Mouse (Mus musculus) heart, embryonic 12.5 days (tissue): ENCODE measurements at regions not wholly inside any gene's neighbourhood (a gene's known extent, or its start where the extent isn't known, plus 50 kb on each side); places are given as distances from the start of the nearest gene placed in this dataset.

ENCODE experiments used
- ATAC-seq: fragments of 200-750 bp; cut with Nextera tagmentation; 2 replicates; pipeline ENCODE4 v1.8.0; 2017; ENCODE audit warnings: moderate TSS enrichment, moderate library complexity; ENCODE audit not compliant: insufficient number of reproducible peaks, low FRiP score
- H3K27ac ChIP-seq: fragments of 300-500 bp; sonication (generic); 2 replicates; pipeline ENCODE4 v1.5.1; 2016; ENCODE audit warnings: mild to moderate bottlenecking, moderate library complexity; ENCODE audit not compliant: poor library complexity, severe bottlenecking
- H3K27me3 ChIP-seq: fragments of 300-500 bp; sonication (generic); replicated peaks from 2 replicates; pipeline ENCODE4 v1.6.1; 2016; ENCODE audit warnings: mild to moderate bottlenecking, moderate library complexity
- H3K36me3 ChIP-seq: fragments of 300-500 bp; sonication (generic); 2 replicates; pipeline ENCODE4 v1.6.1; 2016; ENCODE audit warnings: mild to moderate bottlenecking, moderate library complexity
- H3K4me1 ChIP-seq: fragments of 300-500 bp; sonication (generic); replicated peaks from 2 replicates; pipeline ENCODE4 v1.6.1; 2016; ENCODE audit warnings: mild to moderate bottlenecking
- H3K4me2 ChIP-seq: fragments of 300-500 bp; sonication (generic); 2 replicates; pipeline ENCODE4 v1.6.1; 2016; ENCODE audit warnings: mild to moderate bottlenecking, moderate library complexity
- H3K4me3 ChIP-seq: fragments of 300-500 bp; sonication (generic); 2 replicates; pipeline ENCODE4 v1.5.1; 2016; ENCODE audit warnings: mild to moderate bottlenecking
- H3K9ac ChIP-seq: fragments of 300-500 bp; sonication (generic); 2 replicates; pipeline ENCODE4 v1.6.1; 2016; ENCODE audit warnings: mild to moderate bottlenecking, moderate library complexity
- H3K9me3 ChIP-seq: fragments of 300-500 bp; sonication (generic); replicated peaks from 2 replicates; pipeline ENCODE4 v1.6.1; 2016; ENCODE audit warnings: mild to moderate bottlenecking, moderate library complexity
- WGBS: fragments of 180-500 bp; shearing (Covaris S2); methylation state at CpG from one replicate; pipeline ENCODE4 v1.1.7; 2016; 5-methylcytosine and 5-hydroxymethylcytosine counted together

DNA sequence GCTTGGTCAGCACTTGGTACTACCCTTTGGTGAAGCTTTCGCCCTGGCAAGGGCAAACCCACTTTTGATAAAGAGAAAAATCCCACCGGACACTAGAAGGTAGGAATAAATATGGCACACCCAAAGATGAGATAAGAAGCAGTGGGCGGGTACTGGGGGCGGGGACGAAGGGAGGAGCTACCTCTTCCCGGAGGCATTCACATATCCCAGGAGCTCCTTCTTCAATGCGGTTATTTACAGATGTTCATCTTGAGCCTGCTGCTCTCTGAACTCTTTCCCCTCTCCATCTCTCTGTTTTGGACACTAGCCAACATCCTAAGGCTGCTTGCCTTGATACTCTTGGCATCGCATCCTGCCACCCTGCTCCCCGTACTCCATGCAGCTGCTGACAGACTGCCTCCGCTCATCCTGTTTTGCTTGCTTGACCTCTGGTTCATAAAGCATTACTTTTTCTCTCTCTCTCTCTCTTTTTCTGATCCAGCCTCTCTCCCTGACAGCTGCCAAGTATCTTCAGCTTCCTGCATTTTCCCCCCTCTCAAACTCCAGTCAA is 104.2 kb upstream of the Mon1b start:
- 0 out of 2 replicates have a peak overlapping the region, but pooled peaks have one; percentile 1 for H3K4me2 ChIP-seq
- peaks cover 4% of the 10 kb centered on the region; the same call in 1 of the 2 replicates for H3K9me3 ChIP-seq
- peak; percentile 68 for ATAC-seq
- H3K9ac ChIP-seq, result no peak overlapping the region
- 53% methylated on average over 10 of the region's 10 CpGs for WGBS
- H3K4me3 ChIP-seq, result no peak overlapping the region
- no peaks in the 10 kb centered on the region for H3K36me3 ChIP-seq
- H3K27me3 ChIP-seq, result no peaks in the 10 kb centered on the region
- H3K27ac ChIP-seq, result no peak overlapping the region
- H3K4me1 ChIP-seq, result 0 out of 2 replicates have a peak, but pooled peaks cover 4% of the 10 kb centered on the region

DNA sequence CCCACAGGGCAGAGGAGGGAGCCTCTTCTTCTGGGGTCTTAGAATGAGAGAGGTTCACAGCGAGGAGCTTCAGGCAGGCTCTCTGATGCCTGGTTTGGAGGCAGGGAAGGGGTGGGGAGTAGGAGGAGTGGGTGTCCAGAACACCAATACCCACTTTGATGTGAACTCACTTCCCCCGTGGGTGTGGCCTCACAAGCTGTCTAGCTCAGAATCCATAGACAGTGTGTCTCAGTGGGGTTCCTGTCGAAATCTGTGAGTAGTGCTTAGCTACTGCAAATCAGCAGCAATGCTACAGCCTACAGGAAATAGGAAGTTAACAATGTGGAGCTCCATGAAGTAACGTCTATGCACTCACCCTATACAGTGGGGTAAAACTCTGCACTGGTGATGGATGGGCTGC is 102.5 kb upstream of the Mon1b start:
- 0 out of 2 replicates have a peak, but pooled peaks cover 4% of the 10 kb centered on the region for H3K4me1 ChIP-seq
- peaks cover 4% of the 10 kb centered on the region; the same call in 1 of the 2 replicates for H3K9me3 ChIP-seq
- 35% methylated on average over 4 of the region's 4 CpGs for WGBS
- no peak overlapping the region for H3K27ac ChIP-seq
- H3K27me3 ChIP-seq, result no peaks in the 10 kb centered on the region
- no peak for ATAC-seq
- H3K4me2 ChIP-seq, result no peak overlapping the region
- H3K9ac ChIP-seq, result no peak overlapping the region
- H3K36me3 ChIP-seq, result no peaks in the 10 kb centered on the region
- H3K4me3 ChIP-seq, result no peak overlapping the region

DNA sequence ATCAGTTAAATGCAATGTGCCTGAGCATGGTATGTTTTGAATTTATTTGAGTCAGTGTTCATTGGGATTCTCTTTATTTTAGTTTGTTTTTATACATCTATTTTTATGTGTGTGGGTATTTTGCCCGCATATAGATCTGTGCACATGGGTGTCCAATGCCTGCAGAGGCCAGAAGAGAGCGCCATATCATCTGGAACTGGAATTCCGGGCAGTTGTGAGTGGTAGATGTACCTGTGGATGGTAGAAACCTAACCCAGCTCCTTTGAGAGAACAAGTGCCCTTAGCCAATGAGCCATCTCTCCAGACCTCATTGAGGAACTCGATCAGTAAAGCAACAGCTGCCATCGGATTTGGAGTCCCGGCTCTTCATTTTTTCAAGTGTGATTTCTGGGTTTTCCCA is 94.0 kb upstream of the Mon1b start:
- Histone ChIP-seq H3K9ac (no peak overlapping the region), H3K27ac (no peak overlapping the region), H3K4me3 (no peak overlapping the region), H3K9me3 (no peaks in the 10 kb centered on the region), H3K27me3 (no peaks in the 10 kb centered on the region), H3K4me2 (no peak overlapping the region), H3K4me1 (no peaks in the 10 kb centered on the region), H3K36me3 (no peaks in the 10 kb centered on the region)
- WGBS, result 83% methylated on average over 6 of the region's 6 CpGs
- no peak for ATAC-seq

DNA sequence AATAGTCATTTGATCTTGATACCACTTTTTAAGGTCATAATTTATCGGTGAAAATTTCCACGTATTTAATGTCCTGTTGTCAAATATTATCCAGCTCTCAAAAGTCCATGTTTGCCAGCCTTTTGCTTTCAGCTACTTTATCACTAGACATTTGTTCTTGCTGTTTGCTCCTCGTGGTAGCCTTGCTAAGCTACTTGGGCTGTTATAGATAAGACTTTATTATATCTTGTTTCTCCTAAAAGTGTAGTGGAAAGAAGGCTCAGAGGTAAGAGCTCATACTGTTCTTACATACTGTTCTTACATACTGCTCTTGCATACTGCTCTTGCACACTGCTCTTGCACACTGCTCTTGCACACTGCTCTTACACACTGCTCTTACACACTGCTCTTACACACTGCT is 93.3 kb upstream of the Mon1b start:
- Histone ChIP-seq H3K9me3 (no peaks in the 10 kb centered on the region), H3K4me1 (no peaks in the 10 kb centered on the region), H3K27me3 (no peaks in the 10 kb centered on the region), H3K4me2 (no peak overlapping the region), H3K27ac (no peak overlapping the region), H3K36me3 (no peaks in the 10 kb centered on the region), H3K9ac (no peak overlapping the region), H3K4me3 (no peak overlapping the region)
- WGBS, result 56% methylated on average over 3 of the region's 3 CpGs
- no peak for ATAC-seq

DNA sequence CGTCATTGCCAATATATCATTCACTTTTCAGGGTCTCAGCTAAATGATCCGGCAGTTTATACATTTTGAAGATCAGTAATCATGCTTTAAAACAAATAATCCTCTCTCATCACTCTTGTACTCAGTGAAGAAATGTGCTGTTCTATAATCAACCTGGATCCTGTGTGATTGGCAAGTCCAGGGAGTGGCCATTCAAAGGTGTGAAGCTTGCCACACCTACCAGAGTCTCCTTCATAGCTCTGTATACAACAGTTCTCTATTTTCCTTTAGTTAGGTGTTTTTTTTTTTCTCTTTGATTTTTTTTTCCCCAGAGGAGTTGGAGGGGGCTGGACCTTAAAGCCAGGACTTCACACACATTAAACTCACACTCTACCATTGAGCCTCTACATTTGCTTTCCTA is 92.7 kb upstream of the Mon1b start:
- Histone ChIP-seq H3K4me3 (no peak overlapping the region), H3K36me3 (no peaks in the 10 kb centered on the region), H3K4me1 (no peaks in the 10 kb centered on the region), H3K9ac (no peak overlapping the region), H3K9me3 (no peaks in the 10 kb centered on the region), H3K27me3 (no peaks in the 10 kb centered on the region), H3K4me2 (no peak overlapping the region), H3K27ac (no peak overlapping the region)
- WGBS, result 74% methylated on average over 2 of the region's 2 CpGs
- ATAC-seq, result no peak

DNA sequence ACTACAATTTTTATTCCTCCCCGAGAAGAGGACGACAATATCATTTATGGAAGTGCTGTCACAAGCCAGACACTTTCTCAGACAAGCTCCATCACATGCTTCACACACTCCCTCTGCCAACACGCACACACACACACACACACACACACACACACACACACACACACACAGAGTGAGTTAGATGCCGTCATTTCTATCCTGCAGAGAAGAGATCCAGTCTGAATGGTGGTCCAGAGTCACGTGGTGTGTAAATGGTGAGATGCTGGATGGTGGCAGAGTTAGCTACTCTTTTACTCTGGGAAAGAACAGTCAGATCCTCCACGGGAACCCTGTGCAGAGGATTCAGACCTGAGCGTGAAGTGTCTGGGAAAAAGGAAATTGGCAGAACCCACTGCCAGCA is 86.2 kb upstream of the Mon1b start:
- 79% methylated on average over 7 of the region's 7 CpGs for WGBS

DNA sequence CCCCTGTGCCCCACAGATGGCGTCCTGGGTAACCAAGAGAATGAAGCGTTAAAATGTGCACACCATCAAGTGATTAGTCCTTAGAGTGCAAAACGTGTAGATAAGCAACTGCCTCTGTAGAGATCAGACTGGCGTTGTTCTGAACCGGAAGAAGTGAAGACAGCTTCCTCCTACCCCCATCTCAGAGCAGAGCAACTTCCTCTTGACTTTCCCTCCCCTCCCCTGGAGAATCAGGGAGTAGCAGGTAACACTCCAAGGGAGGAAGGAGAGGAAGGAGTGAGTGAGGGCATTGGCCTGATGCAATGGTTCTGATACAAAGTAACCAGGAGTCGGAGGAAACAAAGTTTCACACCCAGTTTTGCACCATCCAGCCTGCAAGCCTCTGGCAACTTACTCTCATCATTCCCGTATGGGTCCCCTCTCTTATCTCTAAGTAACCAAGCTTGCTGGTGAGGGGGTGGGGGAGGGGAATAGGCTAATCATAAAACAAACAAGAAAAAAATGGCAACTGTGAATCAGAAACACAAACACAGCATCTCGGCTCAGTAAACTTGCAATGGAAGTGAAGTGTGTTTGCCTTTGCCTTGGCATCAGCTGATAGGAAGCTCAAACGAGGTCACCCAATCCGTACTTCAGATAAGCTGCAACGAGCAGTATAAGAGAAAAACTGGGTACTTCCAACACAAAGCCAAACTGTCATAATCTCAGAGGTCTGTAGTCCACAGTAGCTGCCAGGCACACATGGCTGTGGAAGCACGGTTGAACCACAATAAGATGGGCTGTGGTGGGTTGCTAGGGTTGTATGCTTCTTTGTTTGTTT is 83.7 kb upstream of the Mon1b start:
- ATAC-seq, result no peak
- Histone ChIP-seq H3K4me3 (no peak overlapping the region), H3K36me3 (no peaks in the 10 kb centered on the region), H3K4me2 (no peak overlapping the region), H3K9me3 (0 out of 2 replicates have a peak, but pooled peaks cover 6% of the 10 kb centered on the region), H3K27ac (no peak overlapping the region), H3K9ac (no peak overlapping the region), H3K27me3 (no peaks in the 10 kb centered on the region), H3K4me1 (peaks cover 9% of the 10 kb centered on the region; the same call in 1 of the 2 replicates)
- 29% methylated on average over 12 of the region's 12 CpGs for WGBS

More for the DNA sequence above, 86.2 kb upstream of the Mon1b start:
- H3K9me3 ChIP-seq, result 0 out of 2 replicates have a peak, but pooled peaks cover 6% of the 10 kb centered on the region
- no peak for ATAC-seq
- H3K27ac ChIP-seq, result no peak overlapping the region
- H3K4me3 ChIP-seq, result no peak overlapping the region
- H3K9ac ChIP-seq, result no peak overlapping the region
- H3K27me3 ChIP-seq, result no peaks in the 10 kb centered on the region
- no peak overlapping the region for H3K4me2 ChIP-seq
- no peaks in the 10 kb centered on the region for H3K36me3 ChIP-seq
- H3K4me1 ChIP-seq, result no peaks in the 10 kb centered on the region

DNA sequence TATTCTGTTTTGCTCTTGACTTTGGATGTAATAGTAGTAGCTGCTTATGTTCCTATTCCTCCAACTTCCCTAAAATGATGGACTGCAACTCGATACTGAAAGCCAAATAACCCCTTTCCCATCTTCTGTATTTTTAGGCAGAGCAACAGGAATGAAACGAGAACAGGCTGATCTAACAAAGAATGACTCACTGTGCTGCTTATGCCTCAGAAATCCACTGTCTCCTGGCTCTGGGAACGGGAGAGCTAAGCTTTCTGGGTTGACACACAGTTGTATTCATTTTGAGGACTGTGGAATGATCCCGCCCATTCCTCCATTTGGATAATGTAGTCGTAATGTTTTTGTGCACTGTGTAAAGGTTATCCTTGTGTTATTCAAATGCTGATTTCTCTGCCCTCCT is 82.6 kb upstream of the Mon1b start:
- Histone ChIP-seq H3K4me2 (no peak overlapping the region), H3K27me3 (no peaks in the 10 kb centered on the region), H3K27ac (no peak overlapping the region), H3K9ac (no peak overlapping the region), H3K4me3 (no peak overlapping the region), H3K36me3 (no peaks in the 10 kb centered on the region), H3K9me3 (0 out of 2 replicates have a peak, but pooled peaks cover 6% of the 10 kb centered on the region), H3K4me1 (peaks cover 9% of the 10 kb centered on the region; the same call in 1 of the 2 replicates)
- no peak for ATAC-seq
- 69% methylated on average over 5 of the region's 5 CpGs for WGBS

DNA sequence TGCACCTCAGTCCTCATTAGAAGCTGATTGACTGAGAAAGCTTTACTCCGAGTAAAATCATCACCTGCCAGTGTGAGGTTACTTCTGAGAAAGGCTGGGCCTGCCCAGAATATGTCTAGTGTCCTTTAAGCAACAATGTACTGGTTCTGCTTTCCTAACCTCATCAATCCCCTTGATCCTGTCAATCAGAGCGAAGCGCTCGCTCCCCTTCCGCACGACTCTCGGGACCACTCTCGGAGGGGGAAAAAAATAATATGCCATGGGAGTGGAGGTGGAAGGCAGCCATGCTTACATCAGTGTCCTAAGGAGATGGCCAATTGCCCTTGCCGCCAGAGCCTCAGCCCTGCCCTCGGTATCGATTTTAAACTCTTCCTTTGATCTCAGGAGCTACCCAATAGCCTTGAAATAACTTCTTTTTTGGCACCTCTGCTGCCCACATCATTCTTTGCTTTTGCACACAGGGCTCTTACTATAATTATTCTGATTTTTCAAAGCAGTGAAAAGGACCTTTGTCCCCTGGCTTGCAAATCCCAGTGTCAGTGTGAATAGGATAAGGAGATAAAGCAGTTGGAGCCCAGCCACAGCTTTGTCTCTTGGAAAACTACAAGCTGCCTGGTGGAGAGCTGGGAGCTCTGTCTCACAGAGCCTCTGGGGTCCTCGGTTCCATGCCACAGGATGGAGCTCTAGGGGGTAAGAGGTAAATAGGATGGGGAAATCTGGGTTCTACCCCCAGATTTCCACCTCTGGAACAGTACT is 80.5 kb upstream of the Mon1b start:
- peaks cover 9% of the 10 kb centered on the region; the same call in 1 of the 2 replicates for H3K4me1 ChIP-seq
- no peak overlapping the region for H3K27ac ChIP-seq
- H3K9me3 ChIP-seq, result peaks cover 8% of the 10 kb centered on the region; the same call in 1 of the 2 replicates
- H3K4me2 ChIP-seq, result peak overlapping the region; percentile 36
- WGBS, result 32% methylated on average over 12 of the region's 12 CpGs
- no peak overlapping the region for H3K4me3 ChIP-seq
- H3K9ac ChIP-seq, result no peak overlapping the region
- no peaks in the 10 kb centered on the region for H3K36me3 ChIP-seq
- no peak for ATAC-seq
- H3K27me3 ChIP-seq, result no peaks in the 10 kb centered on the region

DNA sequence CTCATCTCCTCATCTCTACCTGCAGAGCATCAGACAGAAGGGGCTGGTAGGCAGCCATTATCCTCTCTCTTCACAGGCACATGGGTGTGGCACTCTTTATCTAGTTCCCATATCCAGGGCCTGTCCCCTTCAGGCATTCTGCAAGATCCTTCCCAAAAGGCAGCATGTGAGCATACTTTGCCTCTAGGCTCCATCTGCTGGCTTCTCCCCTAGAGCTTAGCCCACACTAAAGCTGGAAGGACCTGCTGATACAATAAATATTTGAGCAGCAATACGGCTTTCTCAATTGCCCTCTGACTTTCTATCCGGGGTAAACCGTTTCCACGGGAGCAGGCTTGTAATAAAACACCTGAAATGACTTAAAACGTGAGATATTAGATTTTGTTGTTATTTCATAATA is 78.4 kb upstream of the Mon1b start:
- Histone ChIP-seq H3K9me3 (peaks cover 9% of the 10 kb centered on the region; the same call in 1 of the 2 replicates), H3K36me3 (no peaks in the 10 kb centered on the region), H3K4me2 (no peak overlapping the region), H3K4me1 (peaks cover 9% of the 10 kb centered on the region; the same call in 1 of the 2 replicates), H3K27ac (no peak overlapping the region), H3K27me3 (no peaks in the 10 kb centered on the region), H3K4me3 (no peak overlapping the region), H3K9ac (no peak overlapping the region)
- ATAC-seq, result no peak
- WGBS, result 81% methylated on average over 5 of the region's 5 CpGs

DNA sequence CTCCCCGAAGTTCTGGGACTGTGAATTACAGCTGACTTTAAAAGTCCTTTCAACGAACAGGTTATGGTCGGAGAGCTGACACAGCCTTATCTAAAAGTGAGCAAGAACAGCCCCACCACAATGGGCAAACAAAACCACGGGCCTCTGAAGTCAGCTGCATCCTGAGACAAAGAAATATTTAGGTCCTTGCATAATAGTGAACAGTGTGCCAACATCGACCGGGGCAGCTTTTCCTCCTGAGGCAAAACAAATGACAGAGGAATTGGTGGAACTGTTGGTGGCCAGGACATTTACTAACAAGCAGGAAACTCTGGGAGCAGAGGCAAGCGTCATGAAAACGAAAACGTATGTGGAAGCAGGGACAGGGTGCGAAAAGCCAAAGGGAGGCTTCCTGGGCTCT is 54.3 kb upstream of the Mon1b start:
- H3K4me3 ChIP-seq, result no peak overlapping the region
- ATAC-seq, result peak; percentile 45; the same call in 1 of the 2 replicates
- H3K9me3 ChIP-seq, result no peaks in the 10 kb centered on the region
- peak overlapping the region; percentile 22; the same call in 1 of the 2 replicates for H3K4me2 ChIP-seq
- peaks cover 13% of the 10 kb centered on the region for H3K4me1 ChIP-seq
- WGBS, result 18% methylated on average over 10 of the region's 10 CpGs
- H3K27me3 ChIP-seq, result no peaks in the 10 kb centered on the region
- H3K36me3 ChIP-seq, result no peaks in the 10 kb centered on the region
- H3K9ac ChIP-seq, result no peak overlapping the region
- H3K27ac ChIP-seq, result no peak overlapping the region
